Mouse (Mus musculus) cerebellum, adult 9-11 months (tissue): ENCODE data around the gene Fas.

Experiments used
- DNase-seq: peaks from one replicate; pipeline ENCODE4 v3.0.0; 2022

The Fas gene

GRCm38 (mm10) chr19:34284383-34284782 lies 6.1 kb upstream of the Fas start:
- DNase-seq = no peak

GRCm38 (mm10) chr19:34284826-34285225 lies 5.6 kb upstream of the Fas start:
- DNase-seq = no peak

- no peak for DNase-seq
Observed at GRCm38 (mm10) chr19:34287221-34287620, 3.2 kb upstream of the Fas start.

- DNase-seq = no peak
Observed at GRCm38 (mm10) chr19:34287656-34288415, 2.6 kb upstream of the Fas start.

- no peak for DNase-seq
Observed at GRCm38 (mm10) chr19:34288696-34289095, 1.8 kb upstream of the Fas start.

- DNase-seq = no peak
Observed at GRCm38 (mm10) chr19:34290872-34291341, 441 bp downstream of the Fas start.

GRCm38 (mm10) chr19:34291379-34291778 lies 913 bp downstream of the Fas start:
- DNase-seq = no peak

GRCm38 (mm10) chr19:34291956-34292355 lies 1.5 kb downstream of the Fas start:
- no peak for DNase-seq

GRCm38 (mm10) chr19:34292701-34293100 lies 2.2 kb downstream of the Fas start:
- no peak for DNase-seq

GRCm38 (mm10) chr19:34293376-34293947 lies 3.0 kb downstream of the Fas start:
- no peak for DNase-seq

GRCm38 (mm10) chr19:34295442-34295841 lies 5.0 kb downstream of the Fas start:
- no peak for DNase-seq

- DNase-seq = no peak
Observed at GRCm38 (mm10) chr19:34298531-34298930, 8.1 kb downstream of the Fas start.

GRCm38 (mm10) chr19:34299229-34299628 lies 8.8 kb downstream of the Fas start:
- no peak for DNase-seq

- no peak for DNase-seq
Observed at GRCm38 (mm10) chr19:34300430-34300829, 10.0 kb downstream of the Fas start.

GRCm38 (mm10) chr19:34304917-34305316 lies 14.5 kb downstream of the Fas start:
- no peak for DNase-seq

- no peak for DNase-seq
Observed at GRCm38 (mm10) chr19:34306794-34307193, 16.3 kb downstream of the Fas start.

- DNase-seq = no peak
Observed at GRCm38 (mm10) chr19:34312151-34312728, 21.8 kb downstream of the Fas start.

- DNase-seq = no peak
Observed at GRCm38 (mm10) chr19:34328051-34328450, 37.6 kb downstream of the Fas start.

- DNase-seq = peak; percentile 18
Observed at GRCm38 (mm10) chr19:34334300-34334699, 43.8 kb downstream of the Fas start.

- no peak for DNase-seq
Observed at GRCm38 (mm10) chr19:34344702-34345101, 54.2 kb downstream of the Fas start.

- peak; percentile 20 for DNase-seq
Observed at GRCm38 (mm10) chr19:34345616-34346267, 55.3 kb downstream of the Fas start.

- DNase-seq = no peak
Observed at GRCm38 (mm10) chr19:34353291-34353805, 62.9 kb downstream of the Fas start.

GRCm38 (mm10) chr19:34362639-34363038 lies 72.2 kb downstream of the Fas start:
- no peak for DNase-seq
